Mouse (Mus musculus) C2C12 (cell line): ENCODE data around the gene Hcrtr2.

Experiments
- CEBPB ChIP-seq: IDR thresholded peaks from one replicate; pipeline ENCODE4 v1.6.1; 2011; ENCODE audit warnings: low read depth, mild to moderate bottlenecking, control low read depth, moderate library complexity
- CTCF ChIP-seq: IDR thresholded peaks from one replicate; pipeline ENCODE4 v1.5.1; 2011; ENCODE audit not compliant: control insufficient read depth, insufficient read depth, insufficient read length
- FOSL1 ChIP-seq: IDR thresholded peaks from one replicate; pipeline ENCODE4 v1.8.0; 2011; ENCODE audit warnings: mild to moderate bottlenecking, low read length; ENCODE audit not compliant: poor library complexity, insufficient read depth, severe bottlenecking
- MAX ChIP-seq: IDR thresholded peaks from one replicate; pipeline ENCODE4 v1.6.1; 2011; ENCODE audit warnings: mild to moderate bottlenecking, control low read depth
- MYOD1 ChIP-seq: IDR thresholded peaks from one replicate; pipeline ENCODE4 v1.6.1; 2011; ENCODE audit warnings: low read depth; ENCODE audit not compliant: control insufficient read depth, insufficient read length
- MYOG ChIP-seq: IDR thresholded peaks from one replicate; pipeline ENCODE4 v1.6.1; 2011; ENCODE audit not compliant: control insufficient read depth, insufficient read length; ENCODE audit errors: extremely low read depth
- USF1 ChIP-seq: IDR thresholded peaks from one replicate; pipeline ENCODE4 v1.6.1; 2011; ENCODE audit warnings: low read depth, mild to moderate bottlenecking, control low read depth, moderate library complexity

DNA sequence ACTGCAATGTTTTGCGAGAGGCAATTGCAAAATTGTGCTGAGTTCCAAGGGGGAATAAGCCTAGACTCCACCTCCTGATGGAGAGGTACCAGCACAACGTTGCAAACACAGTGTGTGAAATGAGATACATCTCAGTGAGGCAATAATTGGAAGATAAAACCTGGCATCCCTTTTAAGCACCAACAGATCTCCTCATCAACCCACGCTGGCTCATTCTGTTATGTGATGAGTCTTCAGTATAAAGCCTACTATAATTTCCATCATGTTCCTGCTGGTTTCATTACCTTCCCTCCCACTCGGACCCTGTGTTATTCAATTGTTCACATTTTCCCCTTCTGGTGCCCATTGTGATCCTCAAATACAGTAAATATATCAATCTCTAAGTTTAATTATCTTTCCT lies 109.0 kb downstream of the Hcrtr2 start:
- no peak for TF ChIP-seq CTCF
- no peak for TF ChIP-seq USF1
- TF ChIP-seq MAX = no peak
- no peak for TF ChIP-seq MYOD1
- no peak for TF ChIP-seq CEBPB
- no peak for TF ChIP-seq FOSL1
- TF ChIP-seq MYOG = no peak
